Mouse (Mus musculus): ENCODE results near the gene Cradd.

Gene Cradd

GRCm38 (mm10) chr10:95278085-95278484 lies 45.8 kb downstream of the Cradd start:
- no peak for DNase-seq (ENCODE audit: extremely low spot score, low spot score)

- DNase-seq (ENCODE audit: extremely low spot score, low spot score), result no peak
These were observed 48.4 kb downstream of the Cradd start for GRCm38 (mm10) chr10:95275488-95275887.

GRCm38 (mm10) chr10:95273226-95273625 lies 50.7 kb downstream of the Cradd start:
- no peak for DNase-seq (ENCODE audit: extremely low spot score, low spot score)

GRCm38 (mm10) chr10:95269151-95269550 lies 54.8 kb downstream of the Cradd start:
- DNase-seq (ENCODE audit: extremely low spot score, low spot score), result no peak

GRCm38 (mm10) chr10:95268366-95268765 lies 55.6 kb downstream of the Cradd start:
- no peak for DNase-seq (ENCODE audit: extremely low spot score, low spot score)

GRCm38 (mm10) chr10:95266983-95267382 lies 57.0 kb downstream of the Cradd start:
- DNase-seq (ENCODE audit: extremely low spot score, low spot score), result no peak

GRCm38 (mm10) chr10:95266041-95266762 lies 57.7 kb downstream of the Cradd start:
- DNase-seq (ENCODE audit: extremely low spot score, low spot score), result peak; percentile 26

- no peak for DNase-seq (ENCODE audit: extremely low spot score, low spot score)
These were observed 58.4 kb downstream of the Cradd start for GRCm38 (mm10) chr10:95265576-95265975.

GRCm38 (mm10) chr10:95264485-95265321 lies 59.2 kb downstream of the Cradd start:
- DNase-seq (ENCODE audit: extremely low spot score, low spot score), result peak; percentile 75

- DNase-seq (ENCODE audit: extremely low spot score, low spot score), result peak; percentile 26
These were observed 61.5 kb downstream of the Cradd start for GRCm38 (mm10) chr10:95262388-95262787.

- no peak for DNase-seq (ENCODE audit: extremely low spot score, low spot score)
These were observed 62.7 kb downstream of the Cradd start for GRCm38 (mm10) chr10:95261279-95261678.

- no peak for DNase-seq (ENCODE audit: extremely low spot score, low spot score)
These were observed 63.5 kb downstream of the Cradd start for GRCm38 (mm10) chr10:95260420-95260819.

- no peak for DNase-seq (ENCODE audit: extremely low spot score, low spot score)
These were observed 65.3 kb downstream of the Cradd start for GRCm38 (mm10) chr10:95258471-95259155.

GRCm38 (mm10) chr10:95257979-95258378 lies 66.0 kb downstream of the Cradd start:
- DNase-seq (ENCODE audit: extremely low spot score, low spot score), result no peak

- no peak for DNase-seq (ENCODE audit: extremely low spot score, low spot score)
These were observed 67.8 kb downstream of the Cradd start for GRCm38 (mm10) chr10:95256095-95256494.

GRCm38 (mm10) chr10:95255018-95255680 lies 68.8 kb downstream of the Cradd start:
- no peak for DNase-seq (ENCODE audit: extremely low spot score, low spot score)

GRCm38 (mm10) chr10:95254453-95255001 lies 69.4 kb downstream of the Cradd start:
- no peak for DNase-seq (ENCODE audit: extremely low spot score, low spot score)

- DNase-seq (ENCODE audit: extremely low spot score, low spot score), result no peak
These were observed 69.9 kb downstream of the Cradd start for GRCm38 (mm10) chr10:95254046-95254445.

GRCm38 (mm10) chr10:95251674-95252073 lies 72.3 kb downstream of the Cradd start:
- DNase-seq (ENCODE audit: extremely low spot score, low spot score), result no peak

GRCm38 (mm10) chr10:95248362-95248761 lies 75.6 kb downstream of the Cradd start:
- no peak for DNase-seq (ENCODE audit: extremely low spot score, low spot score)

GRCm38 (mm10) chr10:95246696-95247095 lies 77.2 kb downstream of the Cradd start:
- no peak for DNase-seq (ENCODE audit: extremely low spot score, low spot score)
